Mouse (Mus musculus): ENCODE data around the gene Akap11.

DNA sequence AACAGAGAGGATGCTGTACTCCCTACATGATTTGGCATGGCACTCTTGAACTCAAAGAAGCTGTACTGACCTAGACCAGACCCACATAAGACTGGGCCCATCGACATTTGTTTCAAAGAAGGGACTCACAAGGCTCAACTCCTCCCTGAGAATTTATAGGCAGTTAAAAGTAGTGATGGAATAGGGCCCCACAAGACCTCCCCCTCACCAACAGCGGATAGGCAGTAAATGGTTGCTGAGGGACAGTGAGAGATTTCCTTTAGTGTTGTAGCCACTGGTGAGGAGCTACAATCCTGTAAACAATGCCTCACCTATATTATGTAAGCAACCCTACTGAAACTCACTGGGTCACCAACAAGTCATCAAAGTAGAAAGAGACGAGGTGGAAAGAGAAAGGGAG is 6.4 kb downstream of the Akap11 start:
- TF ChIP-seq POLR2A (IDR thresholded peaks at IDR 0.05; ENCODE audit: extremely low read depth, insufficient read depth, low read length) = no peak
- no peak for TF ChIP-seq CTCF (IDR thresholded peaks at IDR 0.05; ENCODE audit: low read depth, low read length)
